Mouse (Mus musculus): Measurements from ENCODE around the gene Ucn2. TPM values are rescaled to one million over a fixed set of nuclear protein-coding genes. Genes with fewer than 3 reads are reported as not detected.

Ucn2 gene
- polyA plus RNA-seq, 1 experiment = 0.35 TPM

DNA sequence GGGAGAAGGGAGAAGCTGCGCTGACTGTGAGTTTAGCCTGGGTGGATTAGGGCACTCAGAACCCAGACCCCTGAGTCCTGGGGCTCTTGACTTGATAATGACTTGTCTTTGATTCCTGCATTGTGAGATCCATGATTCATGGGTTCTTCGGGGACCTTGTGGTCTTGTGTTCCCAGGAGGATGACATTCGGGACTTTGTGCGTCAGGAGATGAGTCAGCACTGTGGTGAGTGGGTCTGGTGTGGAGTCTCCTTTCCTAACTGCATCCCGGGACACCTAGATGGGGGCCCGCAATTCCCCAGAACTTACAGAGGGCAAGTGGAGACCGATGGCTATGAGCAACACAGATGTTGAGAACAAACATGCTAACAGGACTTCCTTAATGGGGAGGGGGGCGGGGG is 3.3 kb upstream of the Ucn2 start:
- Histone ChIP-seq H3K36me3 (ENCODE audit: control insufficient read depth, insufficient read depth, low read length) (no peaks in the 10 kb centered on the region), H3K27ac (ENCODE audit: control insufficient read depth, insufficient read depth, low read depth, low read length) (no peak overlapping the region), H3K4me1 (ENCODE audit: control insufficient read depth, insufficient read depth, low read length) (no peaks in the 10 kb centered on the region), H3K4me3 (ENCODE audit: control insufficient read depth, low read depth, low read length) (no peak overlapping the region), H3K27me3 (ENCODE audit: control insufficient read depth, insufficient read depth, low read length) (no peaks in the 10 kb centered on the region)
- TF ChIP-seq POLR2A (IDR thresholded peaks at IDR 0.05; ENCODE audit: control insufficient read depth, low read depth, low read length) (no peak), CTCF (IDR thresholded peaks at IDR 0.05; ENCODE audit: control insufficient read depth, insufficient read depth, insufficient replicate concordance, low read depth, low read length) (no peak)

DNA sequence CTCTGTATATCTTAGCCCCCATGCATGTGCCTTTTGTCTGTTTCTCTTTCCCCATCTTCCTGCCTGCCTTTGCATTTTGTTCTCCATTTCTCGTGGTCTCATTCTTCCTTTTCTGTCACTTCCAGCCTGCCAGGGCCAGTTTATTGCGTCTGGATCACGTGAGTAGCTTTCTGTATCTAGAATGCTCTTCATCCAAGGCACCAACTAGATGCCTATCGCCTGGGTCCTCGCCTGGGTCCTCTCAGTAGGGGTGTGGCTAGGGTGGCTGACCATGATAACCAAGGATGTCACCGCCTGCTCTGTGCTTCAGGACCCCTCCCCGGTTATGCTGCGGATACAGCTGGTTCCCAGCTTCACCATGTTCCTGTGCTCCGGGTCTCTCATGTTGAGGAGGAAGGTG is 2.6 kb upstream of the Ucn2 start:
- H3K36me3 ChIP-seq (ENCODE audit: control insufficient read depth, insufficient read depth, low read length) = no peaks in the 10 kb centered on the region
- no peak overlapping the region for H3K27ac ChIP-seq (ENCODE audit: control insufficient read depth, insufficient read depth, low read depth, low read length)
- no peak for TF ChIP-seq CTCF (IDR thresholded peaks at IDR 0.05; ENCODE audit: control insufficient read depth, insufficient read depth, insufficient replicate concordance, low read depth, low read length)
- TF ChIP-seq POLR2A (IDR thresholded peaks at IDR 0.05; ENCODE audit: control insufficient read depth, low read depth, low read length) = no peak
- H3K27me3 ChIP-seq (ENCODE audit: control insufficient read depth, insufficient read depth, low read length) = no peaks in the 10 kb centered on the region
- H3K4me3 ChIP-seq (ENCODE audit: control insufficient read depth, low read depth, low read length) = no peak overlapping the region
- no peaks in the 10 kb centered on the region for H3K4me1 ChIP-seq (ENCODE audit: control insufficient read depth, insufficient read depth, low read length)

DNA sequence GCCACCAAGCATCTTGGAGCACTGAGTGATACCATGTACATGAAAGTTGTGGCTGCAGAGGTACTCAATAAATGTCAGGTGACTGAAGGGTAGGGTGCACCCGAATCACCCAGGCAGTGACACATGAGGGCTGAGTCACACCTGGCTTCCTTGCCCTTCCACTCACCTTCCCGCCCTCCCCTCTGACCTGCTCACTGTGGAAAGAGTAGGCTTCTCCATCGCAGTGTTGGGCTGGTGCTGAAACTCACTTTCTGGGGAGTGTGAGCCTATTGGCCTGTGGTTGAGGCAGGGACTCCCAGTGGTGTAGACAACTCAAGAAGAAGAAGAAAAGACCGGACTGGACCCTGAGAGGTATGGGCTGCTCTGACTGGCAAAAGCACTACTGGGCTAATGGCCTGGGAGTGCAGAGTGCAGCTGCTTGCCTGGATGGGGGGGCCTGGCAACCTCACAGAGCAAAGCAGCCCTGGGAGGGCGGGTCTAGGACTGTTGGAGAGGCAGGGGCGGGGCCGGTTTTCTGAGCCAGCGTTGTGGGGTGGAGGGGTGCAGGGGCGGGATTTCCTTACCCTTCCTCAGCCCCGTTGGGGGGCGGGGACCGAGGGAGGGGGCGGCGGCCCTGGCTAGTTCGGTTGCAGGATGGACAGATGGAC is 2.0 kb downstream of the Ucn2 start:
- Histone ChIP-seq H3K4me1 (ENCODE audit: control insufficient read depth, insufficient read depth, low read length) (peaks cover 8% of the 10 kb centered on the region), H3K27me3 (ENCODE audit: control insufficient read depth, insufficient read depth, low read length) (no peaks in the 10 kb centered on the region), H3K4me3 (ENCODE audit: control insufficient read depth, low read depth, low read length) (peak overlapping the region; percentile 17), H3K36me3 (ENCODE audit: control insufficient read depth, insufficient read depth, low read length) (no peaks in the 10 kb centered on the region), H3K27ac (ENCODE audit: control insufficient read depth, insufficient read depth, low read depth, low read length) (no peak overlapping the region)
- no peak for TF ChIP-seq POLR2A (IDR thresholded peaks at IDR 0.05; ENCODE audit: control insufficient read depth, low read depth, low read length)
- TF ChIP-seq CTCF (IDR thresholded peaks at IDR 0.05; ENCODE audit: control insufficient read depth, insufficient read depth, insufficient replicate concordance, low read depth, low read length) = no peak

DNA sequence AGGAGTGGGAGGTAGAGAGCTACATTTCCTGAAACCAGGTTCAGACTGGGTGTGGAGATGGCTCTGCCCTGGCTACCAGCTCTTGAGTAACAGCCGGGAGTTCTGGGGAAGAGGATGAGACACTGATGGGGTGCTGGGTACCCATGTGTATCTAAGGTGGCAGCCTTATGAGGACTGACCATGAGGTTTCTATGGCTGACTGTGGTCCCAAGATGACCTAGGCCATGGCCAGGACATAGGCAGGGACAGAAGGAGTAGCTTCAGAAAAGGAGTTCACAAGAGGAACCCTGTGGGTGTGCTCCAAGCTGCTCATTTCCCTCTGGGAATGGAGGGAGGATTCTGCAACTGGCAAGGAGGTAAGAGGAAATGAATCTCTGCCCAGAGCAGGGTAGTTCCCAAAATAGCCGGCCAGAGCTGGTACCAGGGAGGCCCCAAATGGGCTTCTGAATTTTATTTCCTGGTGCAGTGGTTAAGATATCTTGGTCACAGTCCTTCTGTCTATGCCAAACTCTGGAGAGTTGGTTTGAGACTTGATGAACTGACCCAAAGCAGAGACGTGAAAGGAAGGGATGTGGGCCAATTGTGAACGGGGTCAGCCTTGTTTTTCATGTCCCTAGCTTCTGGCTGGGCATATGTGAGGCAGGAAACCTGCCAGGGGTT is 4.1 kb downstream of the Ucn2 start:
- Histone ChIP-seq H3K27me3 (ENCODE audit: control insufficient read depth, insufficient read depth, low read length) (no peaks in the 10 kb centered on the region), H3K4me3 (ENCODE audit: control insufficient read depth, low read depth, low read length) (peak overlapping the region; percentile 17), H3K4me1 (ENCODE audit: control insufficient read depth, insufficient read depth, low read length) (peaks cover 8% of the 10 kb centered on the region), H3K36me3 (ENCODE audit: control insufficient read depth, insufficient read depth, low read length) (no peaks in the 10 kb centered on the region), H3K27ac (ENCODE audit: control insufficient read depth, insufficient read depth, low read depth, low read length) (no peak overlapping the region)
- TF ChIP-seq CTCF (IDR thresholded peaks at IDR 0.05; ENCODE audit: control insufficient read depth, insufficient read depth, insufficient replicate concordance, low read depth, low read length) (no peak), POLR2A (IDR thresholded peaks at IDR 0.05; ENCODE audit: control insufficient read depth, low read depth, low read length) (no peak)

DNA sequence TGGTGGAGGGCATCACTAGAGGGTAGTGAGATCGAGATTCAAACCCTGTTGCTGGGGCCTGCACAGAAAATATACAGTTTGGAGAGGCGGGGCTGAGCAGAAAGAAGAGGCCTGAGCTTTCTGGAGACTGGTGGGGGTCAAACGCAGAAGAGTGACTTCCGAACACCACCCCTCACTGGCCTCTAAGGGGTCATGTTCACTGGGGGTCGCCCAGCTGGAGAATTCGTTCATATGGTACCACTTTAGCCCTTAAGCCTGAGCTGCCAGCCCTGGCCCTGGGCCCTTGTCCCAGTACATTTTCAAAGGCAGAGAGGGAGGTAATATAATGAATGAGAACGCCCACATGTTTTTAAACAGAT is 4.6 kb downstream of the Ucn2 start:
- no peaks in the 10 kb centered on the region for H3K36me3 ChIP-seq (ENCODE audit: control insufficient read depth, insufficient read depth, low read length)
- no peak overlapping the region for H3K27ac ChIP-seq (ENCODE audit: control insufficient read depth, insufficient read depth, low read depth, low read length)
- no peaks in the 10 kb centered on the region for H3K27me3 ChIP-seq (ENCODE audit: control insufficient read depth, insufficient read depth, low read length)
- no peak overlapping the region for H3K4me3 ChIP-seq (ENCODE audit: control insufficient read depth, low read depth, low read length)
- peaks cover 8% of the 10 kb centered on the region for H3K4me1 ChIP-seq (ENCODE audit: control insufficient read depth, insufficient read depth, low read length)
- no peak for TF ChIP-seq CTCF (IDR thresholded peaks at IDR 0.05; ENCODE audit: control insufficient read depth, insufficient read depth, insufficient replicate concordance, low read depth, low read length)
- no peak for TF ChIP-seq POLR2A (IDR thresholded peaks at IDR 0.05; ENCODE audit: control insufficient read depth, low read depth, low read length)

DNA sequence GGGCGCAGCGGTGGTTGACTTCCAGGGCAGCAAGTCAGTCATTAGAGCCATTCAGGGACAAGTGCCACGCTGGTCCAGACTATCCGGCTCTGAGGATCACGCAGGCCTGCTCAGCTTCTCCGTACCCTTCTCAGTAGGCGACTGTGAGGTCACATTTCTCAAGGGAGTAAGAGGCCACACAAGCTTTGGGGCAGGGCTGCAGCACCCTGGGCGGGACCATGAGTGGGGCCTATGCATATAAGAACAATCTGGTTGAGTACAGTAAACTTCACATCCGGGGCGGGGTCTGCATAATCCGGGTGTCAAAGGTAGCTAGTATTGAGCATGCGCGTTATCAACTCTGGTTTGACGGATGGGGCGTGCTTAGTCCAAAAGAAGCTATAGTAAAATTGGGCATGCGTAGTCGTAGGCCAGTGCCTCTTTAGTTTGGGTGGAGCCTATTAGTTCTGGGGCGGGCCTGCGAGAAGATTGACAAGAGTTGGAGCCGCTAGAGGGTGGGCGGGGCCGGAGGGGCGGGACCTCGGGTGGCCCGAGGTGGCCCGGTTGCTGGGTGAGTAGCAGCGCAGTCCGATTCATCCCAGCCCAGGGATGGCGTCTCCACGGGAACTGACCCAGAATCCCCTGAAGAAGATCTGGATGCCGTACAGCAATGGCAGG is 5.7 kb downstream of the Ucn2 start, which contains the start of gene Pfkfb4:
Pfkfb4 (plus strand) TSS at position 351 of the 657 bp plus-strand sequence.
- Histone ChIP-seq H3K27me3 (ENCODE audit: control insufficient read depth, insufficient read depth, low read length) (no peaks in the 10 kb centered on the region), H3K4me3 (ENCODE audit: control insufficient read depth, low read depth, low read length) (peak within 1 kb of the TSS; percentile 98), H3K27ac (ENCODE audit: control insufficient read depth, insufficient read depth, low read depth, low read length) (peak within 1 kb of the TSS; percentile 92), H3K36me3 (ENCODE audit: control insufficient read depth, insufficient read depth, low read length) (no peaks in the 10 kb centered on the region), H3K4me1 (ENCODE audit: control insufficient read depth, insufficient read depth, low read length) (peaks cover 8% of the 10 kb centered on the region)
- TF ChIP-seq POLR2A (IDR thresholded peaks at IDR 0.05; ENCODE audit: control insufficient read depth, low read depth, low read length) (peak; percentile 69), CTCF (IDR thresholded peaks at IDR 0.05; ENCODE audit: control insufficient read depth, insufficient read depth, insufficient replicate concordance, low read depth, low read length) (no peak)

DNA sequence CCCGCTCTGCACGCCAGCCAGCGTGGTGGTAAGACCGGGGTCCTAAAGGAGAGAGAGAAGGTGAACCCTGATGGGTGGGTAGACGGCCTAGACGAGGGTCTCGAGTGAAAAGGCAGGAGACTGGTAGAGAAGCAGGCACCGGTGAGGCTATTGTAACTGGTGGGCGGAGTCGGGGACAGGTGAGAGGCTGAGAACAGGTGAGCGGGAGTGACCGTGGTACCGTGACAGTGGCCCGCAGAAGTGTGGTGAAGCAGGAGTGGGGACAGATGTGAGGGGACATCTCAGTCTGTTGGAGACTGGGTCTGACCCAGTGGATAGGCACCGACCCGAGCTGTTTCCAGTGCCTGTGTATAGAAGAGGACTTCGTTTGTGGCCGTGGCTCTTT is 6.3 kb downstream of the Ucn2 start:
- TF ChIP-seq POLR2A (IDR thresholded peaks at IDR 0.05; ENCODE audit: control insufficient read depth, low read depth, low read length) (no peak), CTCF (IDR thresholded peaks at IDR 0.05; ENCODE audit: control insufficient read depth, insufficient read depth, insufficient replicate concordance, low read depth, low read length) (no peak)
- Histone ChIP-seq H3K27ac (ENCODE audit: control insufficient read depth, insufficient read depth, low read depth, low read length) (peak overlapping the region; percentile 92), H3K27me3 (ENCODE audit: control insufficient read depth, insufficient read depth, low read length) (no peaks in the 10 kb centered on the region), H3K4me3 (ENCODE audit: control insufficient read depth, low read depth, low read length) (peak overlapping the region; percentile 98), H3K4me1 (ENCODE audit: control insufficient read depth, insufficient read depth, low read length) (peaks cover 8% of the 10 kb centered on the region), H3K36me3 (ENCODE audit: control insufficient read depth, insufficient read depth, low read length) (no peaks in the 10 kb centered on the region)

Measured in testis, adult 2 months (tissue).